Mouse (Mus musculus): ENCODE results near the gene Rasgef1b.

The Rasgef1b gene

GRCm38 (mm10) chr5:99203475-99203874 is 525.4 kb downstream of the Rasgef1b start:
- no peak for DNase-seq (ENCODE audit: low read depth)

GRCm38 (mm10) chr5:99202074-99202837 is 526.6 kb downstream of the Rasgef1b start:
- peak; percentile 34 for DNase-seq (ENCODE audit: low read depth)

DNA sequence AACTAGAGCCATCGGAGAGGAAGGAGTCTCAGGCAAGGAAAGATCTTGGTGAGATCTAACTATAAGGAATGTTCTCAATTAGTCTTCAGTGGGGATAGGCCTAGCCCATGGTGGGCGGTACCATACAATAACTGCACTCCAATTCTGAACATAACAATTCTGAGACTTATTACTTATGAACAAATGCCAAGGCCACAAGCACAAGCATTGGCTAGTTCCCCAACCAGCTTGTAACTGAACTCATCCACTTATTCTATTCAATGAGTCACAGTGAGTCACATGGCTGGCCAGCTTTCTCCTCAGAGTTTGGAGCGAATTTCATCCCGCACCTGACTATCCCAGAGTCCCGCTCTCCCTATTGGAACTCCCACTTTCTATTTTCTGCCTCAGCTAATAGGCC is 533.4 kb downstream of the Rasgef1b start:
- DNase-seq (ENCODE audit: low read depth), result no peak

GRCm38 (mm10) chr5:99190941-99191800 is 537.7 kb downstream of the Rasgef1b start:
- DNase-seq (ENCODE audit: low read depth), result no peak

DNA sequence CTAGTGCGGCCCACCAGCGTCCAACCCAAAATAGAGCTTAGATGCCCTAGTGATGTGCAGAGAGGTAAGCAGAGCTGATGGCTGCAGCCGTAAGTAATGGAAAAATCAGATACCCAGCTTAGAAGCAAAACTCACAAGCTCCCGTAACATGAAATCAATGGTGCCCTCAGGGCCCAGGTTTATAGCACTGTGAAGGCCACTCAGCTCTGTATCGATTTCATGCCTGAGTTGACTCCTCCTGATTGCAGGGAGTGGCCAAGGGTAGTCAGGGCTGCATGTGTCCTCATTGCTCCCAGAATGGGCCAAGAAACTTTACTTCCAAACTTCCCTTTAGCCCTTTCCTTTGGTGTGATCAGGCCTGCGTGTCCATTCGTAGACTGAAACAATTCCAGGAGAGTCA is 545.2 kb downstream of the Rasgef1b start:
- no peak for DNase-seq (ENCODE audit: low read depth)

GRCm38 (mm10) chr5:99174608-99175385 is 554.1 kb downstream of the Rasgef1b start:
- DNase-seq (ENCODE audit: low read depth), result no peak

DNA sequence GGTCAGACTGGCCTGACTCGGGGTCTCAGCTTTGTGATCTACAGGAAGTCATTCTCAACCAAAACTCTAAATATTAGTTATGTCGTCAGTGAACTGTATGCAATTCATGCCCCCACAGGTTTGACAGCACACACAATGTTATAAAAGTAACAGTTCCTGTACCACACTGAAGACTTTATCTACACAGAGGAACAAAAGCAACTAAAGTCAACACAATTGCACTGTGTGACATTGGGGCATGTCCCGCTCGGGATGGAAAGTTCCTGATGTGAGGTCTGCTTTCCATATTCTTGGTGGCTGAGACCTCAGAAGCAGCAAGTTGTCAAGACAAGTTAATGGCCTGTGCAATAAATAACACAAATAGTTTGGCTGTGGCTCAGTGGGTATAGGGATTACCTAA is 559.0 kb downstream of the Rasgef1b start:
- no peak for DNase-seq (ENCODE audit: low read depth)

GRCm38 (mm10) chr5:99167767-99168166 is 561.1 kb downstream of the Rasgef1b start:
- DNase-seq (ENCODE audit: low read depth), result no peak
